Mouse (Mus musculus) gastrocnemius, postnatal 36 days (tissue): ENCODE results near the gene Aadacl4. TPM values are rescaled to one million over a fixed set of nuclear protein-coding genes. Genes with fewer than 3 reads are reported as not detected.
"Not testable (repeated sequence)": the region's sequence is repeated elsewhere in the genome, so short reads cannot be mapped to it uniquely, and the experiment has no call there.

ENCODE experiments used
- DNase-seq, 2 experiments: peaks; one replicate each; pipeline ENCODE4 v3.0.0; 2022
- intact Hi-C: fragments of 180-260 bp; cut with DNase I; formaldehyde crosslinking; loops from one replicate; pipeline ENCODE4 v1.15.1; 2025
- long read RNA-seq, 2 experiments: library from polyadenylated mRNA; stranded (forward); transcript quantifications; one replicate each; pipeline ENCODE4 v2.0.0; 2021
- total RNA-seq, 2 experiments: library from RNA; stranded (reverse); gene quantifications; 2 replicates each; pipeline ENCODE4 v1.2.3; 2021

Aadacl4 gene
- not detected for total RNA-seq
- long read RNA-seq, experiment 1 = 0 reads
- long read RNA-seq, experiment 2 = 0 reads

DNA sequence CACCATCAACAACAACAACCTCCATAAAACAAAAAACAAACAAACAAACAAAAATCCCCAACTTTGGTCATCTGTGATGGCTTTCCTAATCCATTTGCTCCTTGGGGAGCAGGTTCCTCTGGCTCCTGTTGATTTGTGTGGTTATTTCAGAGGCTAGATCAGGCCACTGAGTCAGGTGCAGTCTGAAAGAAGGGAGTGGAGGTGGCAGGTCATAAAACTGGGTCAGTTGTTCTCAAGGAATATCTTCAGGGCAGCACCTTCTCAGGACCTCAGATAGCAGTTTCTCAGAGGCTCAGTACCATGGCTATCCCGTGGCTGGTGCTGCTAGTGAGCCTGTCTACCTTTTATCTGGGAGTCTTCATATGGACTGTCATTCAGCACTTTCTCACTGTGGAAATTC, at the start of gene Aadacl4:
TSS of gene Aadacl4 (plus strand) at position 301 of the 400 bp plus-strand sequence.
- no peak for DNase-seq
- intact Hi-C loops = no loop called here

DNA sequence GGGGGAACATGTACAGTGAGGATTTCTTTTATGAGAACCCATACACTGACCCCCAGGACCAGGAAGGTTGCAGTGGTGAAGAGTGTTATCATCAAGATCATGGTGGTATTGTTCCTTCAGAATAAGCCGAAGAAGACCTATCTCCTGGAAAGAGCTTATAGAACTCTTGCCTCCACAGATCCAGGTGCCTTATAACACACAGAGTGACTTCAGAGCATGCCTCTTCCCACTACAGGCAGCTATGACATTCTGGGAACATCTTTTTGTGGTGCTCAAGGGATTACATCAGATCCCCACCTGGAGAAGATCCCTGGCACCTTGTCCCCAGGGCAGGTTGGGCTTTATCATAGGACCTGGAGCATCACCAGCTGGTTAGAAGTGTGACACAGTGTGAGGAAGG, 48.5 kb upstream of the Aadacl4 start, which contains the start of gene Gm13124:
TSS of gene Gm13124 (minus strand) at position 101 of the 400 bp plus-strand sequence.
- intact Hi-C loops = no loop called here
- no peak for DNase-seq

DNA sequence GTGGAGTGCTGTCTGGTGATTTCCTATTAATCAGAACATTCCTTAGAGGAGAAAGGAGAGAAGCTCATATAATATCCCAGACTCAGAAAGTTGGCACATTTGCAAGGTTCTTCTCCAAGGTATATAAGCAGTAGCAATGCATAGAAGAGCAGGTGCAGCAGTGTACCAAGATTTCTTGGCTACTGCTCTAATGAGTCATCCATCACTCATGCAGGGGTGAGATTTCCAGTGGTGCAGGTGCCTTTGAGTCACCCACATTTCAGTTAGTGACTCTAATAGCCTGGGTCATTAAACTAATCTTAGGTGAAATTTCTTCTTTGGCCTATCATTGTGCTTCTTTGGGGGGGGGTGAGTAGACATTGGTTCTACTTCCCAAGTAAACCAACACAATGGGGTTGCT, 45.8 kb upstream of the Aadacl4 start:
- no peak for DNase-seq

DNA sequence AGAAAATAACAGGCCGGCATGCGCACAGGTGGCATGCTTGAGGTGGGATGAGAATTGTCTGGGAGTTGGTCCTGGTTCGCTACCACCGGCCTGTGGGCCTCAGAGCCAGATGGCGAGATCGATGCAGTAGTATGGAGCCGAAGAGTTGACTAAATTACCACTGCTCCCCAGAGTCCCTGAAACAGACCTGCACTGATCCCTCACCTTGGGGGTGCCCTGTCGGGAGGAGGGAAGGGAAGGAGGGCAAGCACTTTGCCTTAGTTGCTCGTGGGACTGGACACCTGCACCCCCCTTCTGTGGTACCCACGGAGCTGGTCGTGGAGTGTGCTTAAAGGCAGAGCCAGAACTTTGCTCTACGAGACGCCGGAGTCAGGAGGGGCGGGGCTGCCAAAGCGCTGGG, 27.3 kb upstream of the Aadacl4 start:
- intact Hi-C loops = not testable (repeated sequence)

More for the DNA sequence above, 45.8 kb upstream of the Aadacl4 start:
- intact Hi-C loops = no loop called here

DNA sequence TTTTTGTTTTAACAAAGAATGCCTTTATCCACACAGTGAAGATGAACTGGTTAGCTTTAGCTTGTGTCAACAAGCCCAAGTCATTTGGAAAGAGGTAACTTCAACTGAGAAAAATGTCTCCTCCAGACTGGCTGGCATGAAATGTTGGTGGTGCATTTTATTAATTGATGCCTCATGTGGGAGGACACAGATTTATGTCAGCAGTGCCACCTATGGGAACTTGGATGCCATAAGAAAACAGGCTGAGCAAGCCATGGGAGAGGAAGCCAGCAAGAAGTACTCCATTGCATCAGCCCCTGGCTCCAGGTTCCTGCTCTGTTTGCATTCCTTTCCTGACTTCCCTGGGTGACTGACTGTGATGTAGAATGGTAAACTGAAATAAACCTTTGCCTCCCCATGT, 20.7 kb upstream of the Aadacl4 start:
- intact Hi-C loops = no loop called here
- DNase-seq = no peak

More for the DNA sequence above, 27.3 kb upstream of the Aadacl4 start:
- not testable (repeated sequence) for DNase-seq

DNA sequence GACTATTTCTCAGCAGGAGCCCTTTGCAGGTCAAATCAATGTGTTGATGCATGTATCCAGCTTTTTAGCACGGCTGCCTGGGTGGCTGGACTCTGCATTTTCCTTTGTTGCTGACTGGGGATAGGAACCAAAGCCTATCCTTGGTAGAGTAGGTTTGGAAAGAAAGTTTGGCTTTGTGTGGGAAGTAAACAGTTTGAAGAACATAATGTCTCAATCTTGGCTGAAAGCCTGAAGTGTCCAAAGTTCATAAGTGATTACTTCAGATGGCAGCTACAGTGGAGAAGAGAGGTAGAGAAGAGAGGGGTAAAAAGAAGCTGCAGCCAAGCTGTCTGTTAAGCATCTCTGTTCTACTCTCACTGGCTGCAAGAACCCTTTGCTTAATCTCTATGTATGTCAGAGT, 1.1 kb downstream of the Aadacl4 start:
- intact Hi-C loops = no loop called here
- no peak for DNase-seq

DNA sequence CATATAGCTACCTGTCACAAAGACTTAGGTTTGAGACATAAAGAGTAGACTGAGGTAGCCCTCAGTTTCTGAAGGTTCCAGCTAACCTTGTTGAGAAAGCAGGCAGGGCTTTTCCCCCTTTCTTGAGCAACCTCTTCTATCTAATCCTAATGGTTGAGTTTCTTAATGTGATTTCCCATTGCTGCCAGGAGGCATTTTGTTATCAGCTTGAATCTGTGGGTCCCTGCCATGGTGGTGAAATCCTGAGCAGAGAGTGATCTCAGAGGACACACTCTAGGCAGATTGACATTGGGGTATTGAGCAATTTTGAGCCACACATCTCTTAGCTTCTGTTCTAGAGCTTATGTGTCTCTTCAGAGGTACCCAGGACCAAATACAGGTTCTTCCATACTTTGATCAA, 24.8 kb downstream of the Aadacl4 start:
- intact Hi-C loops = no loop called here
- no peak for DNase-seq

Other genes with a start within 250 kb of the Aadacl4 start
- gene Pramef20, start 235.8 kb upstream of the Aadacl4 start, total RNA-seq = not detected
- not detected for gene Pramef12, start 205.2 kb upstream of the Aadacl4 start, total RNA-seq
- not detected for gene 1700012P22Rik, start 174.9 kb upstream of the Aadacl4 start, total RNA-seq
- not detected for gene Gm9944, start 160.4 kb upstream of the Aadacl4 start, total RNA-seq
- gene Aadacl3, start 150.0 kb upstream of the Aadacl4 start, total RNA-seq = not detected
- not detected for gene 9430007A20Rik, start 93.9 kb upstream of the Aadacl4 start, total RNA-seq
- not detected for gene Gm13124, start 48.6 kb upstream of the Aadacl4 start, total RNA-seq
- not detected for gene Gm436, start 72.7 kb downstream of the Aadacl4 start, total RNA-seq
- gene Gm13178, start 107.7 kb downstream of the Aadacl4 start, total RNA-seq = not detected
- not detected for gene Gm438, start 172.9 kb downstream of the Aadacl4 start, total RNA-seq